Mouse (Mus musculus) embryonic facial prominence, embryonic 13.5 days (tissue): Measurements from ENCODE around the gene Clcn1. TPM values are rescaled to one million over a fixed set of nuclear protein-coding genes. Genes with fewer than 3 reads are reported as not detected.

Experiments
- ATAC-seq: fragments of 200-750 bp; cut with Nextera tagmentation; 2 replicates; pipeline ENCODE4 v1.8.0; 2017; ENCODE audit warnings: low read depth; ENCODE audit not compliant: insufficient number of reproducible peaks, insufficient read depth, low FRiP score, low TSS enrichment
- H3K27ac ChIP-seq: fragments of 300-500 bp; sonication (generic); 2 replicates; pipeline ENCODE4 v1.5.1; 2015; ENCODE audit warnings: moderate library complexity, mild to moderate bottlenecking, inconsistent platforms
- H3K27me3 ChIP-seq: fragments of 300-500 bp; sonication (generic); 2 replicates; pipeline ENCODE4 v1.6.1; 2015; ENCODE audit warnings: mild to moderate bottlenecking, inconsistent platforms
- H3K36me3 ChIP-seq: fragments of 300-500 bp; sonication (generic); 2 replicates; pipeline ENCODE4 v1.6.1; 2015; ENCODE audit warnings: mild to moderate bottlenecking, inconsistent platforms
- H3K4me1 ChIP-seq: fragments of 300-500 bp; sonication (generic); 2 replicates; pipeline ENCODE4 v1.6.1; 2015; ENCODE audit warnings: inconsistent platforms
- H3K4me2 ChIP-seq: fragments of 300-500 bp; sonication (generic); 2 replicates; pipeline ENCODE4 v1.6.1; 2015; ENCODE audit warnings: moderate library complexity, mild to moderate bottlenecking, inconsistent platforms
- H3K4me3 ChIP-seq: fragments of 300-500 bp; sonication (generic); 2 replicates; pipeline ENCODE4 v1.5.1; 2015; ENCODE audit warnings: mild to moderate bottlenecking, inconsistent platforms
- H3K9ac ChIP-seq: fragments of 300-500 bp; sonication (generic); 2 replicates; pipeline ENCODE4 v1.6.1; 2015; ENCODE audit warnings: mild to moderate bottlenecking, inconsistent platforms
- H3K9me3 ChIP-seq: fragments of 300-500 bp; sonication (generic); 2 replicates; pipeline ENCODE4 v1.6.1; 2016; ENCODE audit warnings: inconsistent platforms
- WGBS: fragments of 180-500 bp; shearing (Covaris S2); methylation state at CpG from one replicate; pipeline ENCODE4 v1.1.7; 2015; ENCODE audit warnings: mixed read lengths; 5-methylcytosine and 5-hydroxymethylcytosine counted together
- polyA plus RNA-seq: library from polyadenylated mRNA; unstranded; fragments of >200 nt; fragmentation: Nextera tagmentation; extraction: Ambion mirVana; gene quantifications from 2 replicates; pipeline ENCODE4 v1.2.1, GENCODE M21; 2015

The Clcn1 gene
- polyA plus RNA-seq, 1 experiment from 2014 or later: 0.13 TPM

DNA sequence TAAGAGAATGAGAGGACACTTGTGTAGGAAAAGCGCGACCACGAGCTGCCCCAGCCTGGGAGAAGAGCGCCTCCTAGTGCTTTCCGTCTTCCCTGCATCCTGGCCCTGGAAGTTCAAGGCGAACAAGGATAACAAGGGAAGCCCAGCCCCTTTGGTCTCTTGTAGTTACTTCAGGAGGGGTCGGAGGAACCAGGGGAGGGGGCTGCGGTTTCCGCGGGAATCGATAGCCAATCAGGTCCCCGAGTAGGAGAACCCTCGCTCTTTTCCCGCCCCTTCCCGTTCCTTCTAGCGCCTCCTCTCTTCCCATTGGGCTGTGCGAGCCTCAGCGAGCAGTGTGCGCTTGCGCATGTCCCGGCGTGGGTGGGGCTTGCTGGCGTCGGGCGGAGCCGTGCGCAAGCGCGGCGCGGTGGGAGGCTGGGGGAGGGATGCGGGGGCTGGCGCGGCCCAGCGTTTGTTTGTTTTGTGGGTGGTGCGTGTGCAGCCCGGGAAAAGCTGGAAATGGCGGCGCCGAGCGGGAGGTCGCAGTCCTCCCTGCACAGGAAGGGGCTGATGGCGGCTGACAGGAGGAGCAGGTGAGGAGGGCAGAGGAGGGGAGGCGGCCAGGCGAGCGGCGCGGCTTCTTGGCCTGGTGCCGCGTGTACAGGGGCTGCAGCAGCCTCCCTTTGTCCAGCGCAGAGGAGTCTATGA is 21.7 kb upstream of the Clcn1 start, which contains the start of gene Casp2:
Casp2 (plus strand) TSS at position 360 of the 687 bp plus-strand sequence.
- H3K4me2 ChIP-seq: peak within 1 kb of the TSS; percentile 92
- peak within 1 kb of the TSS; percentile 96 for H3K9ac ChIP-seq
- peak within 1 kb of the TSS; percentile 95 for H3K27ac ChIP-seq
- no peaks in the 10 kb centered on the region for H3K9me3 ChIP-seq
- H3K36me3 ChIP-seq: peaks cover 26% of the 10 kb centered on the region
- under 1% methylated on average over 49 of the region's 51 CpGs for WGBS
- peaks cover 10% of the 10 kb centered on the region for H3K4me1 ChIP-seq
- no peaks in the 10 kb centered on the region for H3K27me3 ChIP-seq
- H3K4me3 ChIP-seq: peak within 1 kb of the TSS; percentile 90
- peak; percentile 100 for ATAC-seq

GRCm38 (mm10) chr6:42265391-42266330 is 20.8 kb upstream of the Clcn1 start:
- Histone ChIP-seq H3K9ac (peak overlapping the region; percentile 96), H3K4me2 (peak overlapping the region; percentile 92), H3K36me3 (peaks cover 33% of the 10 kb centered on the region), H3K27me3 (no peaks in the 10 kb centered on the region), H3K4me1 (peaks cover 14% of the 10 kb centered on the region), H3K4me3 (peak overlapping the region; percentile 90), H3K9me3 (no peaks in the 10 kb centered on the region), H3K27ac (peak overlapping the region; percentile 95)
- under 1% methylated on average over 21 of the region's 21 CpGs for WGBS
- ATAC-seq: no peak

DNA sequence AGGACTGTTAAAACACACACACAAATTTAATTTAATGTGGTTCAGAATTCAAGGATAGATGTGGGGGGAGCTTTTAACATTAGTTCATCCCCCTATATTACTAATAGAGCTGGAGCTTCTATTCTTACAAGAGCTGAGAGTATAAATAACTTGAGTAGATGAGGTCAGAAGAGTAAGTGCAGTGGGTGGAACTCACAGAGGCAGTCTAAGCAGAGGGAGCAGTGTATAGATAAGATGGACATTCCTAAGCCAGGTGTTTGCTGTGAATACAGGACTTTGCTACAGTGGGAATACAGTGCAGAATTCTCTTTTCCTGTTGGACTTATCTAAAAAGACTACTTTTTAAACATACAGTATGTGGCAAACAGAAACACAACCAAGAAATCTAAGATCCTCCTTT is 15.7 kb upstream of the Clcn1 start:
- H3K4me3 ChIP-seq: no peak overlapping the region
- H3K27ac ChIP-seq: no peak overlapping the region
- no peak overlapping the region for H3K9ac ChIP-seq
- ATAC-seq: no peak
- H3K4me2 ChIP-seq: no peak overlapping the region
- H3K9me3 ChIP-seq: no peaks in the 10 kb centered on the region
- no peaks in the 10 kb centered on the region for H3K27me3 ChIP-seq
- H3K36me3 ChIP-seq: peaks cover 70% of the 10 kb centered on the region
- H3K4me1 ChIP-seq: peaks cover 14% of the 10 kb centered on the region

- Histone ChIP-seq H3K4me1 (peaks cover 10% of the 10 kb centered on the region), H3K36me3 (peaks cover 83% of the 10 kb centered on the region), H3K9me3 (no peaks in the 10 kb centered on the region), H3K4me2 (no peak overlapping the region), H3K27me3 (no peaks in the 10 kb centered on the region), H3K27ac (no peak overlapping the region), H3K9ac (no peak overlapping the region), H3K4me3 (no peak overlapping the region)
- WGBS: 24% methylated on average over 2 of the region's 2 CpGs
- ATAC-seq: no peak
These were observed 10.3 kb upstream of the Clcn1 start for GRCm38 (mm10) chr6:42276151-42276550.

DNA sequence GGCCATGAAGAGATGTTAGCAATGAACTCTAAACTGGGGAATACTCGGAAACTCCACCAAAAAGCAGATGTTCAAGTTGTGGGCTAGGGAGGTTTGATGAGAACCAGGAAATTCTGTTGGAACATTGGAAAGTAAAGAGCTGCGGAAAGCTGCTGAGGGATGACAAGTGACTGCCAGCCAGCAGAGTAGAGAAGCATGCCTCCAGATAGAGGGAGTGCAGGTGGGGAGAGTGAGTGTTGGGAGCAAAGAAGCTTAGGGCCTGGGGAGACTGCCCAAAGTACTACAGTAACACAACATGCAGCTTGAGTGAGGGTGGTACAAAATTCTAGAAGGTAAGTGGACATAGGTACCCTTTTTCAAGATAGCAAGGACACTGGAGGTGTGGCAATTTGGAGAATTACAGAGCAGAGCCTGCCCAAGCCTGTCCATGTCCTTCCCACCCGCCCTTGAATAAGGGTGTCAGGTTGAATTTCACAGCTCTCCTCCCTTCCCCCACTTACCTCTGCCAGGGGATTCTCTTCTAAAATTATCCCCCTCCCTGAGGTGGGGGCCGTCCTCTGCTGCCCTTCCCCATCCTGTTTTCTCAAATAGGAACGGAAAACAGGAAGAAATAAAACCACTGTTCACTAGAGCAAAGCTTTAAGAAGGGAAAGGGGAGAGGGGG is 3.5 kb upstream of the Clcn1 start:
- WGBS: 65% methylated on average over 5 of the region's 5 CpGs
- no peaks in the 10 kb centered on the region for H3K4me1 ChIP-seq
- no peaks in the 10 kb centered on the region for H3K27me3 ChIP-seq
- H3K4me2 ChIP-seq: no peak overlapping the region
- H3K36me3 ChIP-seq: peaks cover 63% of the 10 kb centered on the region
- ATAC-seq: no peak
- no peak overlapping the region for H3K27ac ChIP-seq
- H3K4me3 ChIP-seq: no peak overlapping the region
- no peaks in the 10 kb centered on the region for H3K9me3 ChIP-seq
- no peak overlapping the region for H3K9ac ChIP-seq

DNA sequence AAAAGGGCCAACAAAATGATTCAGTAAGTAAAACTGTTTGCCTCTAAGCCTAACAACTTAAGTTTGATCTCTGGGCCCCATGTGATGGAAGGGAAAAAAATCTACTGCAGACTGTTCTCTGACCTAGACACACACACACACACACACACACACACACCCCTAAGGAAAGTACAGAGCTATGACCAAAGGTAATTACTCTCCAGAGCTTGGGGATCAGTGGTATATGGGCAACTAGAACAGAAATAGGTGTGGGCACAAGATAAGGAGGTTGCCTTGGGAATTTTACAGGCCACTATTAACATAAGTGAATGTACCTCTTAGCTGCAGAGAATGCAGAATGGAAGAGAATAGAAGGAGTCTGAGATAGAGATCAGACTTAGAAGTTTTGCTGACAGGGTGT is 1.1 kb downstream of the Clcn1 start:
- H3K9ac ChIP-seq: no peak overlapping the region
- no peak overlapping the region for H3K27ac ChIP-seq
- H3K4me2 ChIP-seq: no peak overlapping the region
- no peaks in the 10 kb centered on the region for H3K4me1 ChIP-seq
- H3K4me3 ChIP-seq: no peak overlapping the region
- ATAC-seq: no peak
- no peaks in the 10 kb centered on the region for H3K27me3 ChIP-seq
- no peaks in the 10 kb centered on the region for H3K9me3 ChIP-seq
- peaks cover 21% of the 10 kb centered on the region for H3K36me3 ChIP-seq

DNA sequence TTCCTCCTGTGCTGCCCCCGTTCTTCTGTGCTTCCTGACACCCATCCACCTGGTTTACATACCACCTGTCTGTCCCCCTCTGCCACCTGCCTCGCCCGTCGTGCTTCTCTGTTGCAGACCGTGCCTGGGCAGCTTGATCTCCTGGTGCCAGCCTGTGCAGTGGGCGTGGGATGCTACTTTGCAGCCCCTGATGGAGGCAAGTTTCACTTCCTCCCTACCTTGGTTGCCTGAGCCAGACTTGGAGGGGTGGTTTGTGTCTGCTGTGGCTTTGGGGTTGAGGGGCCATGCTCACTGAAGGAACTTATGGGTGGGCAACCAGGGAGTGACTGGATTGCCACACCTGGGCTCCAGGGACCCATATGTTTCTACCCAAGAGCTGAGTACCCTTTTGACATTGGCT is 6.8 kb downstream of the Clcn1 start:
- ATAC-seq: no peak
- 89% methylated on average over 6 of the region's 6 CpGs for WGBS

DNA sequence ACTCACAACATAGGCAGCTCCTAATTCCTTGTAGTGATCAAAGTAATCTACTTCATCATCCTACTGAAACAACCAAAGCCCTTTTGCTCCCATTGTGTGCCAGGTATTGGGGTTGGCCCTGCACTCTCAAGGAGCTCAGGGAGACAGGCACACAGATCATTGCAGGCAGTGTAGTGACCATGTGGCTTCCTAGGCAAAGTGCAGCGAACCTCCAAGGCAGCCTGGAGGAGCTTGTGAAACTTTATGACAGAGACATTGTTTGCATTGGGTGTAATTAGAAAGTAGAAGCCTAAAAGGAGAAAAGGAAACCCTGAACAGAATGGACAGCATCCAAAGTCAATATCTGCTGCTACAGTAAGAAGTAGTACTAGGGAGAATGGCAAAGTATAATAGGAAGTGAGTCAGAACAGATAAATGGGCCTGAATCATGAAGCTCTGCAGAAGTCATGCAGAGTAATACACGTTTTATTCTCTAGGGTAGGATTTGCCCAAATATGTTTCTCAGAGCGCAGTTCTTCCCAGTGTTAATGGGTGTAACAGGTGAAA is 9.1 kb downstream of the Clcn1 start:
- H3K4me1 ChIP-seq: no peaks in the 10 kb centered on the region
- no peaks in the 10 kb centered on the region for H3K27me3 ChIP-seq
- H3K4me3 ChIP-seq: no peak overlapping the region
- no peak overlapping the region for H3K4me2 ChIP-seq
- no peaks in the 10 kb centered on the region for H3K9me3 ChIP-seq
- no peak for ATAC-seq
- H3K36me3 ChIP-seq: 0 out of 2 replicates have a peak, but pooled peaks cover 3% of the 10 kb centered on the region
- no peak overlapping the region for H3K27ac ChIP-seq
- WGBS: 79% methylated on average over 3 of the region's 3 CpGs
- no peak overlapping the region for H3K9ac ChIP-seq

More for the DNA sequence above, 6.8 kb downstream of the Clcn1 start:
- no peaks in the 10 kb centered on the region for H3K27me3 ChIP-seq
- no peak overlapping the region for H3K9ac ChIP-seq
- H3K9me3 ChIP-seq: no peaks in the 10 kb centered on the region
- H3K27ac ChIP-seq: no peak overlapping the region
- H3K36me3 ChIP-seq: no peaks in the 10 kb centered on the region
- no peaks in the 10 kb centered on the region for H3K4me1 ChIP-seq
- no peak overlapping the region for H3K4me3 ChIP-seq
- no peak overlapping the region for H3K4me2 ChIP-seq

GRCm38 (mm10) chr6:42299362-42299761 is 12.9 kb downstream of the Clcn1 start:
- no peak overlapping the region for H3K4me2 ChIP-seq
- H3K9me3 ChIP-seq: no peaks in the 10 kb centered on the region
- H3K4me1 ChIP-seq: no peaks in the 10 kb centered on the region
- H3K4me3 ChIP-seq: no peak overlapping the region
- ATAC-seq: no peak
- H3K36me3 ChIP-seq: 0 out of 2 replicates have a peak, but pooled peaks cover 3% of the 10 kb centered on the region
- WGBS: 88% methylated on average over 5 of the region's 5 CpGs
- H3K27me3 ChIP-seq: no peaks in the 10 kb centered on the region
- H3K9ac ChIP-seq: no peak overlapping the region
- H3K27ac ChIP-seq: no peak overlapping the region

- no peak for ATAC-seq
- WGBS: 50% methylated on average over 8 of the region's 8 CpGs
These were observed 23.4 kb downstream of the Clcn1 start for GRCm38 (mm10) chr6:42309816-42310378.

DNA sequence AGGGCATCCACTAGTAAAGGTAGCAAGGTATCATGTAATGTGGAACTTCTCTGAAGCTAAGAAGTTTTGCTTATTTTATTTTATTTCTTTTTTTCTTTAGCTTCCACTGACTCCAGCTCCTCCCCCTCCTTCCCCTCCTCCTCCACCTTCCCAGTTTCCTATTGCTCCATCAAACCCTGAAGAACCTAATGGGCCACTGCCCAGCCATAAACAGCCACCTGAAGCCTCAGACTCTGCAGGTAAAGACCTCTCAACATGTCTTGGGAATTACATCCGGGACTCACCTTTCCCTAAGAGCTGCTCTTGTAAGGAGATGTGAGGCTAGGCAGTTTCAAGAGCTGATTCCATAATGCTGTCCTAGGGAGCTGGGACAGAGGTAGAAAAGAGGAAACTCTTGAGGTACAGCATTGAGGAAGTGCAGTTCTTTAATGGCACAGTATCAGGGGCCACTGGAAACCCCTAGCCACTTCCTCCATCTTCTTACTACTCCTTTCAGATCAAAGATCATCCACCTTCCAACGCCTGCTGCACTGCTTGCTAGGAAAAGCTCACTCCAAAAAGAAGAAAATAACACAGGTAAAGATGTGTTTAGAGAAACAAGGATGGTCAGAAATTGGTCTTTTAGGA is 24.1 kb downstream of the Clcn1 start:
- WGBS: 86% methylated on average over 2 of the region's 2 CpGs
- no peaks in the 10 kb centered on the region for H3K36me3 ChIP-seq
- H3K9me3 ChIP-seq: no peaks in the 10 kb centered on the region

More at GRCm38 (mm10) chr6:42309816-42310378, 23.4 kb downstream of the Clcn1 start:
- Histone ChIP-seq H3K9ac (no peak overlapping the region), H3K4me1 (no peaks in the 10 kb centered on the region), H3K4me2 (no peak overlapping the region), H3K27ac (no peak overlapping the region), H3K9me3 (no peaks in the 10 kb centered on the region), H3K4me3 (no peak overlapping the region), H3K27me3 (no peaks in the 10 kb centered on the region), H3K36me3 (no peaks in the 10 kb centered on the region)

More for the DNA sequence above, 24.1 kb downstream of the Clcn1 start:
- H3K4me2 ChIP-seq: no peak overlapping the region
- H3K27me3 ChIP-seq: no peaks in the 10 kb centered on the region
- ATAC-seq: no peak
- no peak overlapping the region for H3K27ac ChIP-seq
- H3K9ac ChIP-seq: no peak overlapping the region
- H3K4me3 ChIP-seq: no peak overlapping the region
- H3K4me1 ChIP-seq: no peaks in the 10 kb centered on the region
